Mouse (Mus musculus): ENCODE measurements at regions not wholly inside any gene's neighbourhood (a gene's known extent, or its start where the extent isn't known, plus 50 kb on each side); places are given as distances from the start of the nearest gene placed in this dataset.

- DNase-seq (ENCODE audit: low read depth, low spot score): no peak
Observed at GRCm38 (mm10) chr8:101697948-101698347, 1087.5 kb downstream of the Cdh11 start.

DNA sequence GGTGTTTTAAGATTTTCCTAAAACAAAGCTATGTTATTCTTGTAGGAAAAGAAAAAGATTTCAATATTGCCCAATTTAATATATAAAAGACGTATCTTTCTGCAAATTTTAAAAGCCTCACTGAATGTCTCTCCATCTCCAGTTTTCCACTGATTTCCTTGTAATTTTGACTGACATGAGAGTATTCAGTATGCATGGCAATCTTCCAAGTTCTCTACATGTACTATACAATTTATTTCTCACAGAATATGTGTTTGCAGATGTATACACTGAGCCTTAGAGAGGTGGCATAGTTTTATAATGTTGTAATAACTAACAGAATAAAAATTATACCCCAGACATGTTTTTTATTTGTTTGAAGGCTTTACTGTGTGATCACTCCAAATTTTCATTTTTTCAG is 1094.5 kb downstream of the Cdh11 start:
- DNase-seq (ENCODE audit: low read depth, low spot score): no peak

DNA sequence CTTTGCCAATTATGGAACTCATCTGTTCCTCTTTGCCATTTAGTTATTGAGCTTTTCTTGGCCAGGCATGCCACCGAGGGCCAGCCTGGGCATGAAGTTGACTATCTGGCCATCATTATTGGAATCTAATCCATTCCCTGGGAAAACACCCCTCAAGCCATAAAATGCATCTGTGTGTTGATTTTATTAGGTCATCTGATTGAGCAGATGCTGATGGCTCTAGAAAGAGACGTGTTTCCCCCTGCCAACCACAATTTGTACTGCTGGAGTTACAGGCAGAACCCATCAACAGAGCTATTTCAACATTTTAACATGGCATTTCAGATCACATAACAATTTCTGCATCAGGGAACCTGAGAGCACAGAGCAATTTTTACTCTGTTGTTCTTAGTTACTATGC is 1116.5 kb downstream of the Cdh11 start:
- no peak for DNase-seq (ENCODE audit: low read depth, low spot score)

DNA sequence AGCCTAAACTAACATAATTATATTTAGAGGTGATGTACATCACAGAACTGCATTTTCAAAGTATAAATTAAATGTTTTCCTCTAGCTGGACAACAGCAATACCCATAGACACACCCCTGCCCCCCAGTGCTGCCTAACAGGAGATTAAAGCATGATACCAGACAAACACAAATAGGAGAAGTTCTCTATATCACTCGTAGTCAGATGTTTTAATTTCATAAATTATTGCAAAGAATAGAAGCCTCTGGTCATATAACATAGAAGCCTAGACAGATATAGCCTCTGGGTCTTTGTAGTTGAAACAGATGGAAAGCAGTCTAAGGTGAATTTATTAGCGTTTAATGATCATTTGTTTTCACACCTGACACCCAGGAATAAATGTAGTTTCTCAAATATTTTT is 1122.6 kb downstream of the Cdh11 start:
- DNase-seq (ENCODE audit: low read depth, low spot score): no peak

- peak; percentile 45 for DNase-seq (ENCODE audit: low read depth, low spot score)
Observed at GRCm38 (mm10) chr8:101655292-101655691, 1130.2 kb downstream of the Cdh11 start.

GRCm38 (mm10) chr8:101628816-101629215 is 1156.6 kb downstream of the Cdh11 start:
- DNase-seq (ENCODE audit: low read depth, low spot score): no peak

- no peak for DNase-seq (ENCODE audit: low read depth, low spot score)
Observed at GRCm38 (mm10) chr8:101621941-101622340, 1163.5 kb downstream of the Cdh11 start.

GRCm38 (mm10) chr8:101591115-101591514 is 1194.3 kb downstream of the Cdh11 start:
- DNase-seq (ENCODE audit: low read depth, low spot score): no peak

DNA sequence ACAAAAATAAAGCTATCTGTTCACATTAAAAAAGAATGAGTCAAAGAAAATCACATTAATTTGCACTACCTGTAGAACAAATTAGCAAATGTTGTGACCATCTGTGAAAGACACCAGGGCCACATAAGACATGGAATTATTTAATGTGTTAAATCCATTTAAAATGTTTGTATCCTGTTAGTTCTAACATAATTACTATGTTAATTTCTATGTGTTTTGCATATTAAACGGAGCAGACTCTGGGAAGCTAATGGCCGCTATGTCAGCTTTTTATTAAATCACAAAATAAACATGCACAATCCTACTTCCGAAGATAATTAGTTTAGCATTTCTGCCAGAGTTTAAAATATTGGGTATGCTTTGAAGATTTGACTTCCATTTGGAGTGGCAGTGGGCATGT is 1194.8 kb downstream of the Cdh11 start:
- no peak for DNase-seq (ENCODE audit: low read depth, low spot score)

DNA sequence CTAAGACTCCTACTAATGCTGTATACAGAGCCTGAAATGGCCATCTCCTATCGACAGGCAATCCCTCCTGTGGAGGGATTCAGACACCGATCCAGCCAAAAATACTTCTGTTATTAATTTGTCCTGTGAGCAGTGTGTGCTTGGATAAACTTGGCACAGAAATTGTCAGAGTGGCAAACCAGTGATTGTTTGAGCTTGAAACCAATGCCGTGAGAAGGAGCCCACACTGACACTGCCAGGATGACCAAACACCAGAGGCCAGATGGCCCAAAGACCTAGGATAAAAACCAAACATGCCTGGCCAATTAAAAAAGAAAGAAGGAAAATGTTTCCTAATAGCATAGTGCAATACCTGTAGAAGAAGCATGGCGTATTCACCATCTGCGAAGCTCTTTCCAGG is 1221.0 kb downstream of the Cdh11 start:
- no peak for DNase-seq (ENCODE audit: low read depth, low spot score)

DNA sequence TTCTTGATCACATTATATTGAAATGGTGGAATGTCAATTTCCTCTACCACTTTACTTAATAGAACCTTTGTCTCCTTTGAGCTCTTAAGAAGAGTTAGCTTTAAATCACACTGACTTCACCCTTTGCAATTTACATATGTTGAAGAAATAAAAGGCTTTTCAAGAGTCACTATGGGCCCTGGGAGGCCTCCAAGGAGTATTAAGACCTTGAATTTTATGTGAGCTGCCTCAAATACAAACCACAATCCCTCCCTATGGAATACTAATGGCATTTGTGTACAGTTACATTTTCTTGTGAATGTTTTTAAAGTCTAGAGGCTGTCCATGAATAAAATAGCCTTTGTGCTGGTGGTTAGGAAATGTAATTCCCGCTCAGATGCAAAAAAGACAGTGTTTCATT is 1262.7 kb downstream of the Cdh11 start:
- DNase-seq (ENCODE audit: low read depth, low spot score): no peak

DNA sequence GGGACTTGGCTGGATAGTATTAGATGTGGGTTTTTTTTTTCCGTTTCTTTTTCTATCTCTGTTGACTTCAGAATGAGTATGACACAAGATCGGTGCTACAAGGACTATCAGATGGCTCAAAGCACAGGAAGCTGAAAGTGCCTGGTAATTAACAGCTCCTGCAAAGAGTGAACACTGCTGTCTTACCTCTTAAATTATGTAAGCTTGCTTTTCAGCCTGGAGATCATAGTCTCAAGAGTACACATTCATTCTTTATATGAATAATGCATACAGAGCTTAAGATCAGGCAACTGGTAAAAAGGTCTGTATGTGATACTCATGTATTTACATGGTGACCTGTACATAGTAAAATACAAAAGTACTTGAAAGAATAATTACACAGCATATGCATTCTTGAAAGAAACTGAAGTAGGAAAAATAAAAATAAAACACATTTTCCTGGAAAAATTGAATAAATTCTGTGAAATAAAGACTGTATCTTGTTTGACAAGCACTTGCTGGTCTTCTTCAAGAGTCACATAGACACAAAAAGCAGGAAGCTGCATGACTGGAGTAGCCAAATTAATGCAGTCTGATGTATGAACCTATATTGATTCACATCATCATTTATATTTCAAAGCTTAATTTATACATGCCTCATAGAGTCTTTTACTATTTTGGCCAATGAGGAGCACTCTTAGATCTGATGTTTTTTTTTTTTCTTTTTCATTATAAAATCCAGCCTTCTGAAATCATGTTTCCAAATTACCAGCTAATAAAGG is 1306.7 kb downstream of the Cdh11 start:
- no peak for DNase-seq (ENCODE audit: low read depth, low spot score)

DNA sequence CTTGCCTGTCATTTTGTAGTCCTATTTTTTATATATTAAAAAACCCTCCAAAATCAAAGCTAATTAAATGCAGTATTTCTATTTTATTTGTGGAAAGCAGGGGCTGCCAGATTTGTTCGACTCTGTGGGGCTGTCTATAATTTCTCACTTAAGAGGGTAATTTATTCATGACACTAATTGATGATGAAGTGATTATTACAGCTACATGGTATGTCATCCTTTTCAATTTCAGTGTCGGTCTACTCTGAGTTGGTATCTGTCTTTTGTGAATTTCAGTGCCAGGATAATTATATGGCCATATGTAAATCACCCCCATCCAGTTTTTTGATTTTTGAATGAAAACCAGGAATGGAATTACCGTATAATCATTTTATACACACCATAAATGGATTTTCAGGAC is 1319.1 kb downstream of the Cdh11 start:
- DNase-seq (ENCODE audit: low read depth, low spot score): no peak

- DNase-seq (ENCODE audit: low read depth, low spot score): no peak
Observed at GRCm38 (mm10) chr8:101462515-101462914, 1322.9 kb downstream of the Cdh11 start.

- DNase-seq (ENCODE audit: low read depth, low spot score): no peak
Observed at GRCm38 (mm10) chr8:101444730-101445129, 1340.7 kb downstream of the Cdh11 start.

DNA sequence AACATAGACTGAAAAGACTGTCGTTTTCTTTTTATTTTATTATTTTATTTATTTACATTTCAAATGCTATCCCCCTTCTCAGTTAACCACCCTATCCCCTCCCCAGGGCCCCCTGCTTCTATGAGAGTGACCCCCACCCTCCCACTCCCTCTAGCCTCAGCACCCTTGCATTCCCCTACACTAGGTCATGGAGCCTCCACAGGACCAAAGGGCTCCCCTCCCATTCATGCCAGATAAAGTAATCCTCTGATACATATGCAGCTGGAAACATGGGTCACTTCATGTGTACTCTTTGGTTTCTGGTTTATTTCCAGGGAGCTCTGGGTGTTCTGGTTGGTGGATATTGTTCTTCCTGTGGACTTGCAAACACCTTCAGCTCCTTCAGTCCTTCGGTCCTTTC is 1342.9 kb downstream of the Cdh11 start:
- no peak for DNase-seq (ENCODE audit: low read depth, low spot score)

DNA sequence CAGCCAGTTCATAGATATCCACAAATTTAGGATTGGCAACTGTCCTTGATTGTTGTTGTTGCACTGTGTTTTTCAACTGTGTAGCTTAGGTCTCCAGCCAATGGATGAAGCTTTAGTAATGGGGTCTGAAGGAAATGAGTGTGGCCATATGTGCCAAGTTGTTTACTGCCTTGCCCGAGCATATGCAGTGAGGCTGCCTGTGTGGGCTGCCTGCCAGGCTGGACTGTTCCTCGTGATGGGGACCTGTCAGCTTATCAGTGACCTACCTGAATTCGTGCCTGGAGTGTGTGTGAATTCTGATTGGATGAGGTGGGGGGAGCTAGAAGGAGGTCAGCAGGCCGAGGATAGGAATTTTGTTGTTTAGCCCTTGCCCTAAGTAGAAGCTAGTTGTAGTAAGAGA is 1349.8 kb downstream of the Cdh11 start:
- DNase-seq (ENCODE audit: low read depth, low spot score): no peak

All from c-Kit-negative CD71-positive TER-119-positive erythroid progenitor cells, embryonic 14.5 days (primary cell).